Mouse (Mus musculus): Measurements from ENCODE around the gene Ccdc77. TPM values are rescaled to one million over a fixed set of nuclear protein-coding genes. Genes with fewer than 3 reads are reported as not detected.

Ccdc77 gene
- 10 to 100 TPM; 10.4 to 11.1 TPM for total RNA-seq (2021)
- long read RNA-seq, experiment 1, partial matches to known transcripts: 0 of 10 reads
- long read RNA-seq, experiment 1, other reads (novel, unspliced or antisense): 9 of 10 reads
- long read RNA-seq, experiment 2, partial matches to known transcripts: 1 of 11 reads
- long read RNA-seq, experiment 2, other reads (novel, unspliced or antisense): 9 of 11 reads

- peak; percentile 79 to 93 for DNase-seq (ENCODE audit: low spot score in 2 of 2)
These were observed at the start of gene Ccdc77, which contains the start of gene Kdm5a for GRCm38 (mm10) chr6:120363688-120364522. TSS of gene Ccdc77 (minus strand) at chr6:120364374. TSS of gene Kdm5a (plus strand) at chr6:120364124.

GRCm38 (mm10) chr6:120403936-120404335 lies 39.8 kb upstream of the Ccdc77 start:
- DNase-seq (ENCODE audit: low spot score in 2 of 2): no peak

GRCm38 (mm10) chr6:120395622-120396345 lies 31.6 kb upstream of the Ccdc77 start:
- DNase-seq (ENCODE audit: low spot score in 2 of 2): no peak

- no peak for DNase-seq (ENCODE audit: low spot score in 2 of 2)
These were observed 28.6 kb upstream of the Ccdc77 start for GRCm38 (mm10) chr6:120392811-120393210.

GRCm38 (mm10) chr6:120390054-120390453 lies 25.9 kb upstream of the Ccdc77 start:
- DNase-seq (ENCODE audit: low spot score in 2 of 2): no peak

GRCm38 (mm10) chr6:120376736-120377135 lies 12.6 kb upstream of the Ccdc77 start:
- DNase-seq (ENCODE audit: low spot score in 2 of 2): no peak

- DNase-seq (ENCODE audit: low spot score in 2 of 2): no peak
These were observed 877 bp upstream of the Ccdc77 start for GRCm38 (mm10) chr6:120365051-120365450.

- DNase-seq (ENCODE audit: low spot score in 2 of 2): no peak
These were observed 340 bp upstream of the Ccdc77 start for GRCm38 (mm10) chr6:120364523-120364905.

GRCm38 (mm10) chr6:120362774-120363687 lies 1.1 kb downstream of the Ccdc77 start:
- DNase-seq (ENCODE audit: low spot score in 2 of 2): no peak

- DNase-seq (ENCODE audit: low spot score in 2 of 2): no peak
These were observed 2.0 kb downstream of the Ccdc77 start for GRCm38 (mm10) chr6:120362124-120362523.

GRCm38 (mm10) chr6:120356951-120357945 lies 6.9 kb downstream of the Ccdc77 start:
- DNase-seq (ENCODE audit: low spot score in 2 of 2): peak; percentile 44 to 78

- DNase-seq (ENCODE audit: low spot score in 2 of 2): no peak
These were observed 7.7 kb downstream of the Ccdc77 start for GRCm38 (mm10) chr6:120356478-120356877.

GRCm38 (mm10) chr6:120349018-120349417 lies 15.2 kb downstream of the Ccdc77 start:
- DNase-seq (ENCODE audit: low spot score in 2 of 2): no peak

- DNase-seq (ENCODE audit: low spot score in 2 of 2): no peak
These were observed 20.2 kb downstream of the Ccdc77 start for GRCm38 (mm10) chr6:120343992-120344391.

GRCm38 (mm10) chr6:120332351-120332750 lies 31.8 kb downstream of the Ccdc77 start:
- DNase-seq (ENCODE audit: low spot score in 2 of 2): no peak

- peak in 1 of 2 experiments; percentile 65 for DNase-seq (ENCODE audit: low spot score in 2 of 2)
These were observed 39.8 kb downstream of the Ccdc77 start for GRCm38 (mm10) chr6:120324295-120324927.

GRCm38 (mm10) chr6:120320369-120320768 lies 43.8 kb downstream of the Ccdc77 start:
- DNase-seq (ENCODE audit: low spot score in 2 of 2): no peak

- no peak for DNase-seq (ENCODE audit: low spot score in 2 of 2)
These were observed 45.0 kb downstream of the Ccdc77 start for GRCm38 (mm10) chr6:120319129-120319528.
